Mouse (Mus musculus): ENCODE results near the gene Ubtd1. TPM values are rescaled to one million over a fixed set of nuclear protein-coding genes. Genes with fewer than 3 reads are reported as not detected.

Ubtd1 gene
- polyA plus RNA-seq, 1 experiment from 2014 or later = 21.3 TPM

DNA sequence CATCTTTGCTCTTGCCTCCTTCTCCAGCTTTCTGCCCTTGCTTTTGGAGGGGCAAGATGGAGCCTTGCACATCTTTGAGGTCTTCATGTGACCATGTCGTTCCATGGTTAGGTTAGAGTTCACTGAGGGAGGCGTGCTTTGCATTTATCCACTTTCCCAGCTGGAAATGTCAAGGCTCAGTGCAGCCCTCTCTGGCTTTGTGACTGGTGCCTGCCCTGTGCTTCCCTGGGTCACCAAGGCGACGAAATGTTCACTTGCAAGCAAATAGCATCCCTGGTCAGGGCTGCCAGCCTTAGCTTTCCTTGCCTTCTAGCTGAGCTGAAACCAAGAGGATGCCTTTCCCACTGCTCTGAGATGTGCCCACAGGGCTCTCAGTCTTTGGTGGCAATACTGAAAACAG is 28.9 kb downstream of the Ubtd1 start:
- Histone ChIP-seq H3K27me3 (ENCODE audit: control insufficient read depth, insufficient read depth, low read length) (no peaks in the 10 kb centered on the region), H3K9ac (ENCODE audit: low read length) (no peak overlapping the region), H3K9me3 (ENCODE audit: control insufficient read depth, low read length) (no peaks in the 10 kb centered on the region), H3K36me3 (ENCODE audit: control insufficient read depth, insufficient read depth, low read length) (no peaks in the 10 kb centered on the region), H3K4me2 (replicated peaks; ENCODE audit: low read depth) (no peak overlapping the region), H3K27ac (replicated peaks) (no peak overlapping the region), H3K4me1 (replicated peaks; ENCODE audit: control insufficient read depth, insufficient read depth) (no peaks in the 10 kb centered on the region), H3K4me3 (ENCODE audit: low read depth, low read length) (no peak overlapping the region)
- ATAC-seq (ENCODE audit: low FRiP score, low TSS enrichment) = no peak
- WGBS = 64% methylated on average over 4 of the region's 4 CpGs
- no peak for TF ChIP-seq EP300 (optimal IDR thresholded peaks at IDR 0.05)
- no peak for TF ChIP-seq CTCF (IDR thresholded peaks at IDR 0.05; ENCODE audit: low read depth)
- no peak for DNase-seq (ENCODE audit: low spot score)

DNA sequence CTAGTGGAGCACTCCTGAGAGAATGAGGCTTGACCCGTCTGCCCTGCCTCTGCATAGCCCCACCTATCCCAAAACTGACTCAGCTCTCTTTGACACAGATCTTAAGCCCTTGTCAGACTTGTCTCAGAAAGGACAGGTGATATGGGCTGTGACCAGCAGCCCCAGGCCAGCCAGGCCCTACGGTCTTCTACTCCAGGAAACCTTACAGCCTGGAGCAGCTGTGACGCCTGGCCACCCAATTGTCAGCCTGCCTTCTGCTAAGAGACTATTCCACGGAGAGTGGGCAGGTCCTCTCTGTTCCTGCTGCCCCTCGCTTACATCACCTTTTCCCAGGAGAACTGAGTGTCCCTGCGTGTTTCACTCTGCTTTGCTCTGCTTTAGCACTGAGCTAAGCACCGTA is 29.6 kb downstream of the Ubtd1 start:
- H3K4me3 ChIP-seq (ENCODE audit: low read depth, low read length) = no peak overlapping the region
- 0 out of 2 replicates have a peak, but pooled peaks have one; percentile 41 for ATAC-seq (ENCODE audit: low FRiP score, low TSS enrichment)
- no peak for DNase-seq (ENCODE audit: low spot score)
- no peaks in the 10 kb centered on the region for H3K4me1 ChIP-seq (replicated peaks; ENCODE audit: control insufficient read depth, insufficient read depth)
- no peaks in the 10 kb centered on the region for H3K9me3 ChIP-seq (ENCODE audit: control insufficient read depth, low read length)
- TF ChIP-seq CTCF (IDR thresholded peaks at IDR 0.05; ENCODE audit: low read depth) (no peak), EP300 (optimal IDR thresholded peaks at IDR 0.05) (no peak)
- no peaks in the 10 kb centered on the region for H3K36me3 ChIP-seq (ENCODE audit: control insufficient read depth, insufficient read depth, low read length)
- no peak overlapping the region for H3K4me2 ChIP-seq (replicated peaks; ENCODE audit: low read depth)
- no peaks in the 10 kb centered on the region for H3K27me3 ChIP-seq (ENCODE audit: control insufficient read depth, insufficient read depth, low read length)
- WGBS = 76% methylated on average over 7 of the region's 7 CpGs
- 0 out of 2 replicates have a peak overlapping the region, but pooled peaks have one; percentile 25 for H3K27ac ChIP-seq (replicated peaks)
- no peak overlapping the region for H3K9ac ChIP-seq (ENCODE audit: low read length)

DNA sequence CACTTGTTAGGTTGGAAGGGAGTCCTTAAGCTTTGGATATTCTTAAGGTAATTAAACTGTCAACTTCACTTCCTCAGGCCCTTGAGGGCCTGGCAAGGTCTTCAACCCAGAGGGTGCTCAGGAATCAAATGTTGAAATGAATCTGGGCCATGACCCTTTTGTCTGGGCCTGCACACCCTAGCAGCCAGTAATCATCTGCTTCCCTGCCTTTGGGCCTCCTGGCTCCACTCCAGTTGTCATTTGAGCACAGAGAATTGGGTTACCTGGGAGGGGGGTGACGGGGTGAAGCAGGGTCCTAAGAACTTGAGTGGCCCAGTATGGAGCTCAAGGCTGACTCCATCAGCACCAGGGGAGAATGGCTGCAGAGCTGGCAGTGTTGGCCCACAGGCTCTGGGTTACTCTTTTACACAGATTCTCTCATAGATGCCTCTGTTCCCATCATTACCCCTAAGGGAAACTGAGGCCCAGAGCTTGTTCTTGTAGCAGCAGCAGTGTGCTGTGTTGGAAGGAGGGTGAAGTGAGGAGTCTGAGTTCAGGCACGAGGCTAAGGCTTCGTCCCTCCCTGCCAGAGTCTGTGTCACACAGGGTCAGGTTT is 32.8 kb downstream of the Ubtd1 start:
- Histone ChIP-seq H3K27ac (replicated peaks) (no peak overlapping the region), H3K36me3 (ENCODE audit: control insufficient read depth, insufficient read depth, low read length) (no peaks in the 10 kb centered on the region), H3K4me2 (replicated peaks; ENCODE audit: low read depth) (no peak overlapping the region), H3K27me3 (ENCODE audit: control insufficient read depth, insufficient read depth, low read length) (no peaks in the 10 kb centered on the region), H3K4me1 (replicated peaks; ENCODE audit: control insufficient read depth, insufficient read depth) (peaks cover 12% of the 10 kb centered on the region), H3K9ac (ENCODE audit: low read length) (no peak overlapping the region), H3K4me3 (ENCODE audit: low read depth, low read length) (no peak overlapping the region), H3K9me3 (ENCODE audit: control insufficient read depth, low read length) (no peaks in the 10 kb centered on the region)
- ATAC-seq (ENCODE audit: low FRiP score, low TSS enrichment) (no peak), DNase-seq (ENCODE audit: low spot score) (no peak)
- WGBS = 87% methylated on average over 3 of the region's 3 CpGs
- TF ChIP-seq EP300 (optimal IDR thresholded peaks at IDR 0.05) = no peak
- TF ChIP-seq CTCF (IDR thresholded peaks at IDR 0.05; ENCODE audit: low read depth) = no peak

DNA sequence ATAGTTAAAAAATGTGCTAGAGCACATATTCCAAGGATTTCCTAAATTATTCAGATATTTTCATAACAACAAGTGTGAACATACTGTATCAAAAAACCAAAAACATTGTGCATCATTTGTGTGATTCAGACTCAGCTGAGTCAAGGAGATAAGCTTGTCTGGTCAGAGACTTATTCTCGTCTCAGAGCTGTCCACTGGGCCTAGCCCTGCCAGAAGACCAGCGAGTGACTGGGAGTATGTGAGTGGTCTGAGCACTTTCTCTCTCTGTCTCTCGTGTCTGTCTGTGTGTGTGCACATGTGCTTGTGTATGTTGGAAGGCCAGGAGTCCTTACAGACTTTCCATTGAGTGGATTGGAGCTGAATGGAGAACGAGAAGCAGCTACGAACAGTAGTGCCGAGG is 33.4 kb downstream of the Ubtd1 start:
- Histone ChIP-seq H3K27me3 (ENCODE audit: control insufficient read depth, insufficient read depth, low read length) (no peaks in the 10 kb centered on the region), H3K36me3 (ENCODE audit: control insufficient read depth, insufficient read depth, low read length) (no peaks in the 10 kb centered on the region), H3K4me2 (replicated peaks; ENCODE audit: low read depth) (no peak overlapping the region), H3K9ac (ENCODE audit: low read length) (no peak overlapping the region), H3K4me1 (replicated peaks; ENCODE audit: control insufficient read depth, insufficient read depth) (peaks cover 12% of the 10 kb centered on the region), H3K4me3 (ENCODE audit: low read depth, low read length) (no peak overlapping the region), H3K27ac (replicated peaks) (no peak overlapping the region), H3K9me3 (ENCODE audit: control insufficient read depth, low read length) (no peaks in the 10 kb centered on the region)
- DNase-seq (ENCODE audit: low spot score) = no peak
- no peak for ATAC-seq (ENCODE audit: low FRiP score, low TSS enrichment)
- TF ChIP-seq CTCF (IDR thresholded peaks at IDR 0.05; ENCODE audit: low read depth) = no peak
- no peak for TF ChIP-seq EP300 (optimal IDR thresholded peaks at IDR 0.05)
- 79% methylated on average over 6 of the region's 6 CpGs for whole genome bisulfite sequencing

DNA sequence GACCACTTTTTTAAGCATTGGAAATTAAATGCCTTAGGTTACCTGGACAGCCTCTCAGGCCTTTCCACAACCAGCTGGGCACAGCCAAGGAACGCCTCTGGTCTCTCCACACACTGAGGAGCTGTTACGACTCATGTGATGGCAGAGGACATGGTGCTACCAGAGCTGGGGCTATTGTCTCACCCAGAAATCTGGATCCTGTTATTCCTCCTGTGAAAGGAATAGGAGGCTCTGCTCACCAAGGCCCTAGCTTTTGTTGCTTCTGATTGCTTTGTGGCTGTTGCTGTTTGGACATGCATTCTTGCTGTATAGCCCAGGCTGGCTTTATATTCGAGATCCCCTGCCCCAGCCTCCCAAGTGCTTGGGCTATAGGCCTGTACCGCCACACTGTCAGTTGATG is 34.7 kb downstream of the Ubtd1 start:
- Histone ChIP-seq H3K4me3 (ENCODE audit: low read depth, low read length) (no peak overlapping the region), H3K27ac (replicated peaks) (peak overlapping the region; percentile 89), H3K27me3 (ENCODE audit: control insufficient read depth, insufficient read depth, low read length) (no peaks in the 10 kb centered on the region), H3K9me3 (ENCODE audit: control insufficient read depth, low read length) (no peaks in the 10 kb centered on the region), H3K4me2 (replicated peaks; ENCODE audit: low read depth) (no peak overlapping the region), H3K4me1 (replicated peaks; ENCODE audit: control insufficient read depth, insufficient read depth) (peaks cover 12% of the 10 kb centered on the region), H3K36me3 (ENCODE audit: control insufficient read depth, insufficient read depth, low read length) (no peaks in the 10 kb centered on the region), H3K9ac (ENCODE audit: low read length) (no peak overlapping the region)
- no peak for TF ChIP-seq CTCF (IDR thresholded peaks at IDR 0.05; ENCODE audit: low read depth)
- no peak for TF ChIP-seq EP300 (optimal IDR thresholded peaks at IDR 0.05)
- ATAC-seq (ENCODE audit: low FRiP score, low TSS enrichment) = no peak
- no peak for DNase-seq (ENCODE audit: low spot score)
- 68% methylated on average over 4 of the region's 4 CpGs for WGBS

DNA sequence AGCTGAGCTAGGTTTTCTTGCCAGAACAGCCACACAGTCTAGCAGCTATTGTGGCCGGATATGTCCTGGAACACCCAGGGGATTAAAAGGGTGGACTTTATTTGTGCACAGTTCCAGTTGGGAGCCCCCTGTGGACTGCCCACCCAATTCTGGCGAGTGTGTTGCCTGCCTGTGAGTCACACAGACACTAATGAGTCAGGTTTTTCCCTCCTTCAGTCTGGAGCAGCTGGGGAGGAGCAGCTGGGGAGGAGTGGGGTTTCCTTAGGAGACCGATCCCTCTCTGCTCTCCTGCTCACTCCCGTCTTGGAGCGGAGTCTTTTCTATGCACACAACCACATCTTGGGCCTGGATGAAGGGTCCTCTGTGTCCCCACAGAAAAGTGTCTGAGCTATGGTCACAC is 35.3 kb downstream of the Ubtd1 start:
- TF ChIP-seq EP300 (optimal IDR thresholded peaks at IDR 0.05) (no peak), CTCF (IDR thresholded peaks at IDR 0.05; ENCODE audit: low read depth) (0 out of 2 replicates have a peak, but pooled peaks have one; percentile 3)
- no peaks in the 10 kb centered on the region for H3K9me3 ChIP-seq (ENCODE audit: control insufficient read depth, low read length)
- peaks cover 12% of the 10 kb centered on the region for H3K4me1 ChIP-seq (replicated peaks; ENCODE audit: control insufficient read depth, insufficient read depth)
- no peak overlapping the region for H3K4me3 ChIP-seq (ENCODE audit: low read depth, low read length)
- no peak overlapping the region for H3K4me2 ChIP-seq (replicated peaks; ENCODE audit: low read depth)
- no peaks in the 10 kb centered on the region for H3K36me3 ChIP-seq (ENCODE audit: control insufficient read depth, insufficient read depth, low read length)
- ATAC-seq (ENCODE audit: low FRiP score, low TSS enrichment) = peak; percentile 58
- peak overlapping the region; percentile 89 for H3K27ac ChIP-seq (replicated peaks)
- H3K9ac ChIP-seq (ENCODE audit: low read length) = no peak overlapping the region; the same call in 1 of the 2 replicates
- WGBS = 46% methylated on average over 5 of the region's 5 CpGs
- DNase-seq (ENCODE audit: low spot score) = no peak
- no peaks in the 10 kb centered on the region for H3K27me3 ChIP-seq (ENCODE audit: control insufficient read depth, insufficient read depth, low read length)
